8 mouse cellular contexts compared by ENCODE assay signal in genomic region chr7:19024096-19024506, GRCm38 (mm10). TPM values are rescaled to one million over a fixed set of nuclear protein-coding genes. Genes with fewer than 3 reads are reported as not detected.
DNase-seq lines count a peak whose midpoint lies in the region; ATAC-seq and TF ChIP-seq lines count a peak whose summit lies in the region.

Gene Sympk, plus strand, starts transcription at chr7:19024377.

- H3K4me2 ChIP-seq in hindbrain, postnatal 0 days (ENCODE audit: low read depth, low read length): peak within 1 kb of the TSS; percentile 80

- no peak for TF ChIP-seq CTCF in gastrocnemius, adult 2 months (IDR thresholded peaks at IDR 0.05)
- no peak for TF ChIP-seq CTCF in hindbrain, postnatal 0 days (IDR thresholded peaks at IDR 0.05; ENCODE audit: low read depth)
- no peak for TF ChIP-seq CTCF in left cerebral cortex, adult 2 months (IDR thresholded peaks at IDR 0.05)

- H3K27me3 ChIP-seq in hindbrain, postnatal 0 days (ENCODE audit: insufficient read depth, low read length): peaks cover 29% of the 10 kb centered on the region

- peaks cover under 1% of the 10 kb centered on the region for H3K36me3 ChIP-seq in hindbrain, postnatal 0 days (ENCODE audit: insufficient read depth, low read length)

- peak within 1 kb of the TSS; percentile 89 for H3K27ac ChIP-seq in gastrocnemius, adult 2 months
- peak within 1 kb of the TSS; percentile 65; the same call in 1 of the 2 replicates for H3K27ac ChIP-seq in hindbrain, postnatal 0 days
- peak within 1 kb of the TSS; percentile 89 for H3K27ac ChIP-seq in left cerebral cortex, adult 2 months

- no peaks in the 10 kb centered on the region for H3K9me3 ChIP-seq in hindbrain, postnatal 0 days (ENCODE audit: low read length)

- peak within 1 kb of the TSS; percentile 84 for H3K4me3 ChIP-seq in gastrocnemius, adult 2 months
- peak within 1 kb of the TSS; percentile 76 for H3K4me3 ChIP-seq in hindbrain, postnatal 0 days (ENCODE audit: low read length)
- peak within 1 kb of the TSS; percentile 91 for H3K4me3 ChIP-seq in left cerebral cortex, adult 2 months

- peak; percentile 89 for DNase-seq in WW6 (ENCODE audit: low read depth, low spot score)
- DNase-seq in cerebellum, postnatal 4 days (ENCODE audit: low spot score in 2 of 2): peak; percentile 93 to 95
- peak; percentile 98 for DNase-seq in gastrocnemius, adult 2 months
- peak; percentile 99 for DNase-seq in hindbrain, postnatal 0 days (ENCODE audit: low spot score)
- DNase-seq in left cerebral cortex, adult 2 months (ENCODE audit: extremely low spot score in 1 of 2, low spot score in 2 of 2): peak; percentile 94 to 97
- peak; percentile 91 to 93 for DNase-seq in right cerebral cortex, adult 2 months (ENCODE audit: low spot score in 2 of 2)
- peak; percentile 96 for DNase-seq in urinary bladder, postnatal 14 days (ENCODE audit: low spot score)

- 1% methylated on average over 47 of the region's 50 CpGs for WGBS in hindbrain, postnatal 0 days

- peak within 1 kb of the TSS; percentile 76 for H3K9ac ChIP-seq in hindbrain, postnatal 0 days (replicated peaks; ENCODE audit: low read length)

- peaks cover 4% of the 10 kb centered on the region for H3K4me1 ChIP-seq in hindbrain, postnatal 0 days (ENCODE audit: insufficient read depth, low read length)

- intact Hi-C loops in gastrocnemius, adult 2 months (cut with DNase I): no loop called here
- intact Hi-C loops in left cerebral cortex, adult 2 months (cut with DNase I): loop anchor here (10.0 kb wide), 1 partner anchor 341 kb away; no protein-coding TSS in a partner anchor

- peak; percentile 96 for ATAC-seq in hindbrain, postnatal 0 days
- peak; percentile 95 for ATAC-seq in megakaryocyte, adult 5-6 weeks (ENCODE audit: poor library complexity, severe bottlenecking)

RNA-seq across cellular contexts. Expression of gene Sympk, which starts in this region (rescaled TPM):
- 10 to 100 TPM; 70.9 to 81.5 TPM for total RNA-seq in gastrocnemius, adult 2 months (2021)
- 85.4 and 88.0 TPM in 2 replicates for total RNA-seq in hindbrain, postnatal 0 days (2014; rRNA removed)
- 19.2 TPM in 2 replicates for polyA plus RNA-seq in hindbrain, postnatal 0 days (2015; fragmentation: Nextera tagmentation; extraction: Ambion mirVana)
- total RNA-seq in left cerebral cortex, adult 2 months (2021): 100 to 1,000 TPM; 126 to 133 TPM
- 48.4 and 54.7 TPM in 2 replicates for total RNA-seq in megakaryocyte, adult 5-6 weeks (2015)
- total RNA-seq in megakaryocyte, adult 5-6 weeks (2017): 26.6 and 30.4 TPM in 2 replicates

Comparison
In these comparisons a context has a peak if more than half of its experiments do, and no peak if none do; other contexts are left out.
1. Peak in every context shown above with its lines: DNase-seq, ATAC-seq, H3K4me3 ChIP-seq and H3K27ac ChIP-seq.